In genomic region chr12:12321111-12321510, GRCm38 (mm10) we compare ENCODE assay signal across 13 mouse cellular contexts.
"Had no signal": no experiment of that assay in that cellular context is flagged by ENCODE, and none has a peak within 500 bp of the region (broad histone marks: within the 10 kb centered on the region; RNA-seq: fewer than 3 reads in every experiment).

No protein-coding gene starts in this region.

- H3K27me3 ChIP-seq: limb, embryonic 15.5 days; liver, embryonic 13.5 days; lung, embryonic 15.5 days; midbrain, embryonic 13.5 days; neural tube, embryonic 12.5 days had no signal

- H3K4me2 ChIP-seq: limb, embryonic 15.5 days; liver, embryonic 13.5 days; lung, embryonic 15.5 days; midbrain, embryonic 13.5 days; neural tube, embryonic 12.5 days had no signal

- H3K4me3 ChIP-seq: limb, embryonic 15.5 days; liver, embryonic 13.5 days; lung, embryonic 15.5 days; midbrain, embryonic 13.5 days; neural tube, embryonic 12.5 days had no signal

- DNase-seq: liver, embryonic 13.5 days; liver, postnatal 0 days; lung, postnatal 14 days; retina, postnatal 1 day; right cerebral cortex, postnatal 4 days; spleen, adult 18-20 months; thymus, adult 2 months; thymus, postnatal 25 days had no signal

- ATAC-seq: midbrain, embryonic 13.5 days had no signal

- H3K9ac ChIP-seq: limb, embryonic 15.5 days; liver, embryonic 13.5 days; liver, postnatal 0 days; lung, embryonic 15.5 days; midbrain, embryonic 13.5 days; neural tube, embryonic 12.5 days had no signal

- H3K36me3 ChIP-seq: limb, embryonic 15.5 days; liver, embryonic 13.5 days; lung, embryonic 15.5 days; midbrain, embryonic 13.5 days; neural tube, embryonic 12.5 days had no signal

- H3K4me1 ChIP-seq: neural tube, embryonic 12.5 days had no signal

- H3K9me3 ChIP-seq: limb, embryonic 15.5 days; liver, embryonic 13.5 days; lung, embryonic 15.5 days; midbrain, embryonic 13.5 days; neural tube, embryonic 12.5 days had no signal

- H3K27ac ChIP-seq: kidney, postnatal 0 days; limb, embryonic 15.5 days; liver, embryonic 13.5 days; lung, embryonic 15.5 days; midbrain, embryonic 13.5 days; neural tube, embryonic 12.5 days had no signal
